Mouse (Mus musculus) layer of hippocampus, adult 18-20 months (tissue): ENCODE results near the gene Tmem200a. TPM values are rescaled to one million over a fixed set of nuclear protein-coding genes. Genes with fewer than 3 reads are reported as not detected.
"Not testable (repeated sequence)": the region's sequence is repeated elsewhere in the genome, so short reads cannot be mapped to it uniquely, and the experiment has no call there.

Experiments
- DNase-seq, 2 experiments: peaks; one replicate each; pipeline ENCODE4 v3.0.0; 2022; ENCODE audit warnings: low spot score in 2 of 2
- total RNA-seq, 2 experiments: library from RNA; stranded (reverse); gene quantifications; 2 replicates each; pipeline ENCODE4 v1.2.3; 2021

Gene Tmem200a
- total RNA-seq, 2 experiments from 2014 or later, result 26.8 to 28.4 TPM

GRCm38 (mm10) chr10:25894126-25894525, 184.7 kb downstream of the Tmem200a start:
- not testable (repeated sequence) for DNase-seq

GRCm38 (mm10) chr10:25887225-25887624, 191.6 kb downstream of the Tmem200a start:
- no peak for DNase-seq

GRCm38 (mm10) chr10:25884512-25884911, 194.3 kb downstream of the Tmem200a start:
- DNase-seq, result no peak

- DNase-seq, result no peak
Observed at GRCm38 (mm10) chr10:25877731-25878130, 201.1 kb downstream of the Tmem200a start.

GRCm38 (mm10) chr10:25876809-25877208, 202.0 kb downstream of the Tmem200a start:
- DNase-seq, result no peak

GRCm38 (mm10) chr10:25868739-25869138, 210.1 kb downstream of the Tmem200a start:
- DNase-seq, result no peak

Other genes with a start within 250 kb of the Tmem200a start
- gene Gm9767, start 797 bp downstream of the Tmem200a start, total RNA-seq, result under 1 TPM; 0.45 to 0.84 TPM
- gene Samd3, start 150.7 kb upstream of the Tmem200a start, total RNA-seq, result not detected